Mouse (Mus musculus): ENCODE data around the gene Etfdh. TPM values are rescaled to one million over a fixed set of nuclear protein-coding genes. Genes with fewer than 3 reads are reported as not detected.

Etfdh gene
- 45.4 and 45.6 TPM in 2 replicates for polyA plus RNA-seq (2015; fragmentation: Nextera tagmentation; extraction: Ambion mirVana)

DNA sequence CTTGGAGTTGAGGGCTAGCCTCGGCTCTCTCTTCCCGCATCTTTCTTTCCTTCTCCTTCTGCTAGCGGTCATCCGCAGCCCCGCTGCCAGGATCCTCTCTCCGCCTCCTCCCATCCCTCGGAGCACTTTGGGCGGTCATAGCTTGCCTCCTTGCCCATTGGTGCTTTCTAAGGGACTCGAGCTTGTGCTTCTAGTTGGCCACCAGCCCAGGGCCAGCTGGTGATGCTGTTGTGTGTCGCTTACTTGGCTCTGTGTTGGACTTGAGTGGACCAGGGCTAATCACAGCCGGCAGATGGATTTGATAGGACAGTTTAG is at the start of gene Etfdh:
Gene Etfdh, minus strand, starts transcription at position 85 of the 315 bp plus-strand sequence.
- H3K4me2 ChIP-seq (ENCODE audit: low read length), result peak within 1 kb of the TSS; percentile 91
- H3K9me3 ChIP-seq (ENCODE audit: control insufficient read depth, low read length), result peaks cover 3% of the 10 kb centered on the region; the same call in 1 of the 2 replicates
- H3K27me3 ChIP-seq (replicated peaks; ENCODE audit: control insufficient read depth, insufficient read depth, low read length), result no peaks in the 10 kb centered on the region
- H3K36me3 ChIP-seq (ENCODE audit: control insufficient read depth, insufficient read depth, low read length), result peaks cover 15% of the 10 kb centered on the region
- peaks cover 9% of the 10 kb centered on the region; the same call in 1 of the 2 replicates for H3K4me1 ChIP-seq (ENCODE audit: control insufficient read depth, insufficient read depth, low read depth, low read length)
- WGBS, result 1% methylated on average over 11 of the region's 11 CpGs
- ATAC-seq, result peak; percentile 43
- peak within 1 kb of the TSS; percentile 80 for H3K27ac ChIP-seq (ENCODE audit: low read depth, low read length)
- H3K9ac ChIP-seq (ENCODE audit: low read depth, low read length), result peak within 1 kb of the TSS; percentile 79
- H3K4me3 ChIP-seq (ENCODE audit: low read length), result peak within 1 kb of the TSS; percentile 57

DNA sequence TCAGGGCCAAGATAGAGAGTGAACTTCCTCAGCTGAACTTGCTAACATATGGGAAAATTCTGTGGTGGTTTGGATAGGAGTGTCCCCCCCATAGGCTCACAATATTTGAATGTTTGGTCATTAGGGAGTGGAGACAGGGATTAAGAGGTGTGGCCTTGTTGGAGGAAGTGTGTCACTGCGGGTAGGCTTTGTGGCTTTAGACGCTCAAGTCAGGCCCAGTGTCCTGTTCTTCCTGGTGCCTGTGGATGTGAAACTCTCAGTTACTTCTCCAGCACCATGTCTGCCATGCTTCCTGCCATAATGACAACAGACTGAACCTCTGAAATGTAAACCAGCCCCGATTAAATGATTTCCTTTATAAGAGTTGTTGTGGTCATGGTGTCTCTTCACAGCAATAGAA is 47.1 kb upstream of the Etfdh start:
- Histone ChIP-seq H3K36me3 (ENCODE audit: control insufficient read depth, insufficient read depth, low read length) (no peaks in the 10 kb centered on the region), H3K9me3 (ENCODE audit: control insufficient read depth, low read length) (no peaks in the 10 kb centered on the region), H3K27me3 (replicated peaks; ENCODE audit: control insufficient read depth, insufficient read depth, low read length) (no peaks in the 10 kb centered on the region), H3K27ac (ENCODE audit: low read depth, low read length) (no peak overlapping the region), H3K4me3 (ENCODE audit: low read length) (no peak overlapping the region), H3K4me2 (ENCODE audit: low read length) (no peak overlapping the region), H3K4me1 (ENCODE audit: control insufficient read depth, insufficient read depth, low read depth, low read length) (no peaks in the 10 kb centered on the region), H3K9ac (ENCODE audit: low read depth, low read length) (no peak overlapping the region)
- no peak for ATAC-seq
- WGBS, result 91% methylated on average over 3 of the region's 3 CpGs

DNA sequence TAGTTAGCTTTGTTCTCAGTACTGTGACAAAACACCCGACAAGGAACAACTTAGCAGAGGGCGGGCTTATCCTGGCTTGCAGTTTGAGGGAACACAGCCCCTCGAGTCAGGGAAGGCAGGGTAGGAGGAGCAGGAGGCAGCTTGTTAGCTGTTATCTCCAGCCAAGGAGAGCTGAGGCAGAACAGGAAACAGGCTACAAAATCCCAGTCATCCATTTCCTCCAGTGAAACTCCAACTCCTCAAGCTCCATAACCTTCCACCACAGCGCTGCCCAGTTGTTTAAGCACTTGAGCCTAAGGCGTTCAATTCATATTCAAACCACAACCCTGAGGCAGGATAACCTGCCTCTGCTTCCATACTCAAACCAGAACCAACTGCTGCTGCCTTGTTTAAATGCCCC is 45.3 kb upstream of the Etfdh start:
- H3K27me3 ChIP-seq (replicated peaks; ENCODE audit: control insufficient read depth, insufficient read depth, low read length), result no peaks in the 10 kb centered on the region
- H3K4me2 ChIP-seq (ENCODE audit: low read length), result no peak overlapping the region
- H3K27ac ChIP-seq (ENCODE audit: low read depth, low read length), result no peak overlapping the region
- no peak overlapping the region for H3K4me3 ChIP-seq (ENCODE audit: low read length)
- 93% methylated on average over 5 of the region's 5 CpGs for whole genome bisulfite sequencing
- no peaks in the 10 kb centered on the region for H3K4me1 ChIP-seq (ENCODE audit: control insufficient read depth, insufficient read depth, low read depth, low read length)
- ATAC-seq, result no peak
- H3K9me3 ChIP-seq (ENCODE audit: control insufficient read depth, low read length), result no peaks in the 10 kb centered on the region
- no peak overlapping the region for H3K9ac ChIP-seq (ENCODE audit: low read depth, low read length)
- H3K36me3 ChIP-seq (ENCODE audit: control insufficient read depth, insufficient read depth, low read length), result no peaks in the 10 kb centered on the region

DNA sequence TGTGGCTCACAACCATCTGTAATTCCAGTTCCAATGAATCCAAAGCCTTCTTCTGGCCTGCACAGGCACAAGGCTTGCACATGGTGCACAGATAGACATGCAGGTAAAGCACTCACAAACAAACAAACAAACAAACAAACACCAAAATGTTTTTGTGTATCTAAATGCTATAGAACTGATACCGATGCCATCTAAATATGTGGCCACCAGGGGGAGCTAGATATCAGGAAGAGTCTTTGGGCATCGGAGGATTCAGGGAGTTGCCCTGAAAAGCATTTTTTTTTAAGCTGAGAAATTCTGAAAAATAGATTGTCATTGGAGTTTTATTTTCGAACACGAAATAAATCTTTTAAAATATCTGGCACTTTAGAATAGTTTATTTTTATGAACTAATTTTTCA is 43.8 kb upstream of the Etfdh start:
- ATAC-seq, result no peak
- no peak overlapping the region for H3K27ac ChIP-seq (ENCODE audit: low read depth, low read length)
- H3K4me3 ChIP-seq (ENCODE audit: low read length), result no peak overlapping the region
- H3K4me1 ChIP-seq (ENCODE audit: control insufficient read depth, insufficient read depth, low read depth, low read length), result no peaks in the 10 kb centered on the region
- no peak overlapping the region for H3K9ac ChIP-seq (ENCODE audit: low read depth, low read length)
- no peaks in the 10 kb centered on the region for H3K27me3 ChIP-seq (replicated peaks; ENCODE audit: control insufficient read depth, insufficient read depth, low read length)
- 12% methylated on average over 4 of the region's 4 CpGs for WGBS
- no peaks in the 10 kb centered on the region for H3K36me3 ChIP-seq (ENCODE audit: control insufficient read depth, insufficient read depth, low read length)
- H3K9me3 ChIP-seq (ENCODE audit: control insufficient read depth, low read length), result no peaks in the 10 kb centered on the region
- no peak overlapping the region for H3K4me2 ChIP-seq (ENCODE audit: low read length)

DNA sequence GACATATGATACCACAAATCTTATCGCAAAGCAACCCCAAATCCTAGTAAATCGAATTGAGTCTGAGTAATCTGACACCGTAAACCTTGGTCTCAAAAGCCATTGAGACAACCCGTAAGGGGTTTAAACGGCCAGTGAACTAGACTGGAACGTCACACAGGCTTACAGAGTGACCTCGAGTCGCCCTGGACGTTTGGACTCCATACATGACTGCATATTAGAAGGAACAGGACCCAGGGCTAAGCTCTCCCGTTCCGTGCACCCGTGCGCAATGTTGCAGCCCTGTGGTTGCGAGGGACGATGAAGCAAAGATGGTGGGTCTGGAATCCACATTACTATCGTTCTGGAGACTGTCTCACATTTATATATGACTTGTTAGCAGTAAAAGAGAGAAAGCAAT is 42.9 kb upstream of the Etfdh start:
- H3K4me2 ChIP-seq (ENCODE audit: low read length), result no peak overlapping the region
- H3K9me3 ChIP-seq (ENCODE audit: control insufficient read depth, low read length), result no peaks in the 10 kb centered on the region
- no peak for ATAC-seq
- no peaks in the 10 kb centered on the region for H3K27me3 ChIP-seq (replicated peaks; ENCODE audit: control insufficient read depth, insufficient read depth, low read length)
- no peaks in the 10 kb centered on the region for H3K36me3 ChIP-seq (ENCODE audit: control insufficient read depth, insufficient read depth, low read length)
- 83% methylated on average over 16 of the region's 16 CpGs for WGBS
- H3K27ac ChIP-seq (ENCODE audit: low read depth, low read length), result no peak overlapping the region
- H3K4me1 ChIP-seq (ENCODE audit: control insufficient read depth, insufficient read depth, low read depth, low read length), result no peaks in the 10 kb centered on the region
- no peak overlapping the region for H3K4me3 ChIP-seq (ENCODE audit: low read length)
- no peak overlapping the region for H3K9ac ChIP-seq (ENCODE audit: low read depth, low read length)

DNA sequence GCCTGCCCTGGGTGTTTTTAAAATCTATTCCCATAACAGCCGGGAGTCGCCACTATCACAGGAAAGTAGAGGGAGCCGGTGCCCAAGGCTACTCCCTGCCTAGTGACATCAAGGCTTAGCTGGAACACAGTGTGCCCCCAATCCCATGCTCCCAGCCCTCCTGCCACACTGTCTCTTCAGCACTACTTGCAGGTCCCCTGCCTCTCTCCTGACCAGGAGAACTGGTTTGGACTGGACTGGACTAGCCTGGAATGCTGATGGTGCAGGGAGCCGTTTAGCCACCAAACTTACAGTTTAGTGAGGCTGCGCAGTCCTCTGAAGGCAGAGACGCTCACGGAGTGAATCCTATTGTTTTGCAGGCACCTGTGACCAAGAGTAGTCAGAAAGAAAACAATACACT is 41.3 kb upstream of the Etfdh start:
- H3K4me3 ChIP-seq (ENCODE audit: low read length), result no peak overlapping the region
- no peaks in the 10 kb centered on the region for H3K36me3 ChIP-seq (ENCODE audit: control insufficient read depth, insufficient read depth, low read length)
- no peak overlapping the region for H3K4me2 ChIP-seq (ENCODE audit: low read length)
- WGBS, result 81% methylated on average over 7 of the region's 7 CpGs
- no peak overlapping the region for H3K27ac ChIP-seq (ENCODE audit: low read depth, low read length)
- H3K27me3 ChIP-seq (replicated peaks; ENCODE audit: control insufficient read depth, insufficient read depth, low read length), result no peaks in the 10 kb centered on the region
- no peaks in the 10 kb centered on the region for H3K9me3 ChIP-seq (ENCODE audit: control insufficient read depth, low read length)
- no peak for ATAC-seq
- H3K9ac ChIP-seq (ENCODE audit: low read depth, low read length), result no peak overlapping the region
- H3K4me1 ChIP-seq (ENCODE audit: control insufficient read depth, insufficient read depth, low read depth, low read length), result no peaks in the 10 kb centered on the region

DNA sequence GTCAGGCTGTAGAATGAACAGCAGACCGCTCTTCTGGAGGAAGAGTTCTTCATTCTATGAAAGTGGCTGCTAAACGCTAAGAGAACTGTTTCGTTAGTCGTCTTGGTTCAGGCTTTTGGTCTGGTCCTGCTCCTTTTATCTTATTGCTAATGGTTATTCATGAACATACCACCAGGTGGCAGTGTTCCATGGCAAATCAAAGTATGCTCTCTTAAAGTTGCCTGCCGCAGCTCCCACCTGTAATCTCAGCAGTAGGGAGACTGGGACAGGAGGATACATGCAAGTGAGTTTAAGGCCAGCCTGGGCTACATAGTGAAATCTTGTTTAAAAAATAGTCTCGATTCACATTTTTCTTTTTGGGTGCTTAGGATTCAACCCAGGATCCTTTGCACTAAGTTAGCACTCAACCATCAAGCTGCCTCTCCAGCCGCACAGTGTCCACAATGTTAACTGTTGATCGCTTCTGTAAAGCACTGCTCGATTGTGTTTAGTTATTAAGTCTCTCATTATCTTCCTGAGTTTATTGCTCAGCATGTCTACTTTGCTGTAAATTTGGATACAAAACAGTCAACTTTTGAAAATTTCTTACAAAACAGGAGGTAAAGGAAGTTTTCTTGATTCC is 35.6 kb upstream of the Etfdh start:
- ATAC-seq, result peak; percentile 76

DNA sequence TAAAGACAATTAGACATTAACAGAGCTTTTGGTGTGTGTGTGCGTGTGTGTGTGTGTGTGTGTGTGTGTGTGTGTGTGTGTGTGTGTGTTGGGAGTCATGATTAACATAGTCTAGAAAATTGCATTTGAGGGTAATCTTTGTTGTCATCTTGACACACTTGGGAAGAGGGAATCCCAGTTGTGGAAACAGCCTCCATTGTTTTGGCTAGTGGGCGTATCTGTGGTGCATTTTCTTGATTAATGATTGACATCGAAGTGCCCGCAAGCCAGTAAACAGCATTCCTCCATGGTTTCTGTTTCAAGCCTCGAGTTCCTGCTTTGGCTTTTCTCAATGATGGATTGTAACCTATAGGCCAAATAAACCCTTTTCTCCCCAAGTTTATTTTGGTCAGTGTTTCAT is 27.4 kb upstream of the Etfdh start:
- 49% methylated on average over 5 of the region's 5 CpGs for WGBS
- ATAC-seq, result no peak

More for the DNA sequence above, 35.6 kb upstream of the Etfdh start:
- no peaks in the 10 kb centered on the region for H3K9me3 ChIP-seq (ENCODE audit: control insufficient read depth, low read length)
- no peaks in the 10 kb centered on the region; the same call in 1 of the 2 replicates for H3K27me3 ChIP-seq (replicated peaks; ENCODE audit: control insufficient read depth, insufficient read depth, low read length)
- no peaks in the 10 kb centered on the region for H3K4me1 ChIP-seq (ENCODE audit: control insufficient read depth, insufficient read depth, low read depth, low read length)
- H3K4me3 ChIP-seq (ENCODE audit: low read length), result no peak overlapping the region
- H3K36me3 ChIP-seq (ENCODE audit: control insufficient read depth, insufficient read depth, low read length), result no peaks in the 10 kb centered on the region
- 38% methylated on average over 9 of the region's 9 CpGs for WGBS
- no peak overlapping the region for H3K9ac ChIP-seq (ENCODE audit: low read depth, low read length)
- H3K4me2 ChIP-seq (ENCODE audit: low read length), result no peak overlapping the region
- H3K27ac ChIP-seq (ENCODE audit: low read depth, low read length), result no peak overlapping the region

DNA sequence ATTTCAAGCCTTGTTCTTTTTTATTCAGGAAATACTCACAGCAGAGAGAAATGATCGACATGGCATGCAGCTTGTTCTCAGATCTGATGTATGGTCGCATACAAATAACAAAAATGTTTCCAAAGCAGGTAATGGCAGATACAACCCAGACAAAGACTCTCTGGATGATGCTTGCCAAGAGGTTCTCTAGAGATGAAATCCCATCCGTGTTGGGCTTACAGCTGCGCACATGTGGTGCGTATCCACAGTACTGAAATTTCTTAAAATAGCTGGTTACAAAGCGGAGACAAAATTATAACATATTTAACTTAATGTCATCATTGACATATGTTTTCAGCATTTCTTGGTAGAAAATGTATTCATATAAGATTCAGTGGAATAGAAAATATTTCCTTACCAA is 22.8 kb upstream of the Etfdh start:
- Histone ChIP-seq H3K9me3 (ENCODE audit: control insufficient read depth, low read length) (no peaks in the 10 kb centered on the region), H3K4me3 (ENCODE audit: low read length) (no peak overlapping the region), H3K4me1 (ENCODE audit: control insufficient read depth, insufficient read depth, low read depth, low read length) (no peaks in the 10 kb centered on the region), H3K9ac (ENCODE audit: low read depth, low read length) (no peak overlapping the region), H3K27ac (ENCODE audit: low read depth, low read length) (no peak overlapping the region), H3K4me2 (ENCODE audit: low read length) (no peak overlapping the region), H3K27me3 (replicated peaks; ENCODE audit: control insufficient read depth, insufficient read depth, low read length) (no peaks in the 10 kb centered on the region), H3K36me3 (ENCODE audit: control insufficient read depth, insufficient read depth, low read length) (no peaks in the 10 kb centered on the region)
- WGBS, result 90% methylated on average over 6 of the region's 6 CpGs
- ATAC-seq, result no peak

More for the DNA sequence above, 27.4 kb upstream of the Etfdh start:
- Histone ChIP-seq H3K36me3 (ENCODE audit: control insufficient read depth, insufficient read depth, low read length) (no peaks in the 10 kb centered on the region), H3K4me2 (ENCODE audit: low read length) (no peak overlapping the region), H3K4me3 (ENCODE audit: low read length) (no peak overlapping the region), H3K4me1 (ENCODE audit: control insufficient read depth, insufficient read depth, low read depth, low read length) (no peaks in the 10 kb centered on the region), H3K9ac (ENCODE audit: low read depth, low read length) (no peak overlapping the region), H3K27me3 (replicated peaks; ENCODE audit: control insufficient read depth, insufficient read depth, low read length) (no peaks in the 10 kb centered on the region), H3K9me3 (ENCODE audit: control insufficient read depth, low read length) (no peaks in the 10 kb centered on the region), H3K27ac (ENCODE audit: low read depth, low read length) (no peak overlapping the region)
